Mouse (Mus musculus) ES-Bruce4 (cell line): ENCODE data around the gene Rdh9.

Experiments used
- CTCF ChIP-seq: IDR thresholded peaks from one replicate; pipeline ENCODE4 v1.8.1; 2011; ENCODE audit warnings: low read depth, low read length
- POLR2A ChIP-seq: IDR thresholded peaks from one replicate; pipeline ENCODE4 v1.8.1; 2011; ENCODE audit warnings: low read length; ENCODE audit not compliant: insufficient read depth

DNA sequence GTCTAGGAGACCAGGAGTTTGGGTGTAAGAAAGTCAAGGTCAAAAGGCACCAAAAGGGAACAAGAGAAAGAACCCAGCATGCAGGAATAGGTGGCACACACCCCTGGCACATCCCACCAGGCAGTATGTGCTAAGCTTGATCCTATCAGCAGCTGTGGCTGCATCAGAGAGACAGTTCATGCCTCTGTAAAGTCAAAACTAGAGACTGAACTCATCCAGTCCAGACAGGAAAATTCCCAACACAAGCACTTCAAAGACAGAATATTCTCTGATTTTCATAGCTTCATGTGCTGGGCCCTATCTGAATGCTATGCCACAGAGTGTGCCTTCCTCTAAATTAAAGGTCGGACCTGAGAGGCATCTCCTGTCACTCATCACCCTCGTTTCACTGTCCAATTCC lies 38.6 kb upstream of the Rdh9 start:
- TF ChIP-seq CTCF = no peak
- no peak for TF ChIP-seq POLR2A
